Mouse (Mus musculus) lung, embryonic 14.5 days (tissue): ENCODE measurements around the gene Wdr24. TPM values are rescaled to one million over a fixed set of nuclear protein-coding genes. Genes with fewer than 3 reads are reported as not detected.

Experiments used
- ATAC-seq: fragments of 200-750 bp; cut with Nextera tagmentation; 2 replicates; pipeline ENCODE4 v1.8.0; 2017; ENCODE audit warnings: mild to moderate bottlenecking, moderate TSS enrichment, moderate library complexity; ENCODE audit not compliant: insufficient read depth
- DNase-seq: peaks from one replicate; pipeline ENCODE4 v3.0.0-alpha.2; 2015
- H3K27ac ChIP-seq: fragments of 300-500 bp; sonication (generic); 2 replicates; pipeline ENCODE4 v1.5.1; 2014; ENCODE audit warnings: low read depth, mild to moderate bottlenecking, moderate library complexity
- H3K27me3 ChIP-seq: fragments of 300-500 bp; sonication (generic); 2 replicates; pipeline ENCODE4 v1.6.1; 2014; ENCODE audit warnings: low read length, control low read depth; ENCODE audit not compliant: insufficient read depth
- H3K36me3 ChIP-seq: fragments of 300-500 bp; sonication (generic); 2 replicates; pipeline ENCODE4 v1.6.1; 2014; ENCODE audit warnings: control low read depth; ENCODE audit not compliant: insufficient read depth
- H3K4me1 ChIP-seq: fragments of 300-500 bp; sonication (generic); 2 replicates; pipeline ENCODE4 v1.6.1; 2014; ENCODE audit warnings: antibody characterized with exemption, control low read depth; ENCODE audit not compliant: insufficient read depth
- H3K4me2 ChIP-seq: fragments of 300-500 bp; sonication (generic); 2 replicates; pipeline ENCODE4 v1.6.1; 2014; ENCODE audit warnings: mild to moderate bottlenecking
- H3K4me3 ChIP-seq: fragments of 300-500 bp; sonication (generic); 2 replicates; pipeline ENCODE4 v1.5.1; 2014; ENCODE audit warnings: low read depth, low read length
- H3K9ac ChIP-seq: fragments of 300-500 bp; sonication (generic); 2 replicates; pipeline ENCODE4 v1.6.1; 2014
- H3K9me3 ChIP-seq: fragments of 300-500 bp; sonication (generic); 2 replicates; pipeline ENCODE4 v1.6.1; 2016; ENCODE audit warnings: low read depth, low read length, control low read depth
- CTCF ChIP-seq: IDR thresholded peaks from 2 replicates; pipeline ENCODE4 v1.5.1; 2016; ENCODE audit warnings: antibody characterized with exemption, low read depth
- whole genome bisulfite sequencing: fragments of 180-500 bp; shearing (Covaris S2); extraction: QIAGEN DNeasy Blood & Tissue Kit; methylation state at CpG from one replicate; pipeline ENCODE4 v1.1.7; 2014; 5-methylcytosine and 5-hydroxymethylcytosine counted together
- polyA plus RNA-seq: library from polyadenylated mRNA; unstranded; fragments of >200 nt; fragmentation: Nextera tagmentation; extraction: Ambion mirVana; gene quantifications from 2 replicates; pipeline ENCODE4 v1.2.1, GENCODE M21; 2014

Wdr24 gene
- polyA plus RNA-seq, 1 experiment from 2014 or later = 26.0 TPM

DNA sequence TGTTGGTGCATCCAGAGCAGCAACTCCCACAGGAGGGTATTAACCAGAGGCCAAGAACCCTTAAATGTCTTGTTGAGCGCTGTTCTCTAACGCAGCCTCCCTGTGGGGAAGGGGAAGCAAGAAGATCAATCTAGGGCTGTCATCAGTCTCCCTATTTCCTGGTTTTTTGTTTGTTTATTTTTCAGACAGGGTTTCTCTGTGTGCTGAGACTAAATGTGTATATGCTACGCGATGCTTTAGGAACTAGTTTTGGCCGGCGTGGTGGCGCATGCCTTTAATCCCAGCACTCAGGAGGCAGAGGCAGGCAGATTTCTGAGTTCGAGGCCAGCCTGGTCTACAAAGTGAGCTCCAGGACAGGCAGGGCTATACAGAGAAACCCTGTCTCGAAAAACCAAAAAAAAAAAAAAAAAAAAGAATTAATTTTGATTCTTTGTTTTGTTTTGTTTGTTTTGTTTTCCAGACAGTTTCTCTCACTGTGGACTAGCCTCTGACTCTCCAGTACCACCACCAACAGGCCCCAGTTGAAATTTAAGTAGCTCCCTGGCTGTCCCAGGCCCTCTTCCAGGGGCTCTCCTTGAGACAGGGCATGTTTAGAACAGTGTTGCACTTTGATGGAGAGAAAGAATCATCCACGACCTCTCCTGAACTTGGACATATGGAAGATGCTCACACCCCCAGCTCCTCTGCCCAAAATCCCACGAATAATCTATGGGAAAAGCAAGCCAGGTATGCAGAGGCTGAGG, 50.1 kb downstream of the Wdr24 start:
- Histone ChIP-seq H3K4me2 (peak overlapping the region; percentile 94), H3K36me3 (peaks cover 11% of the 10 kb centered on the region; the same call in 1 of the 2 replicates), H3K4me3 (peak overlapping the region; percentile 76; the same call in 1 of the 2 replicates), H3K9ac (peak overlapping the region; percentile 58), H3K27me3 (no peaks in the 10 kb centered on the region), H3K9me3 (no peaks in the 10 kb centered on the region), H3K4me1 (peaks cover 15% of the 10 kb centered on the region; the same call in 1 of the 2 replicates), H3K27ac (no peak overlapping the region)
- ATAC-seq = no peak
- TF ChIP-seq CTCF = no peak
- no peak for DNase-seq
- WGBS = 58% methylated on average over 11 of the region's 11 CpGs

DNA sequence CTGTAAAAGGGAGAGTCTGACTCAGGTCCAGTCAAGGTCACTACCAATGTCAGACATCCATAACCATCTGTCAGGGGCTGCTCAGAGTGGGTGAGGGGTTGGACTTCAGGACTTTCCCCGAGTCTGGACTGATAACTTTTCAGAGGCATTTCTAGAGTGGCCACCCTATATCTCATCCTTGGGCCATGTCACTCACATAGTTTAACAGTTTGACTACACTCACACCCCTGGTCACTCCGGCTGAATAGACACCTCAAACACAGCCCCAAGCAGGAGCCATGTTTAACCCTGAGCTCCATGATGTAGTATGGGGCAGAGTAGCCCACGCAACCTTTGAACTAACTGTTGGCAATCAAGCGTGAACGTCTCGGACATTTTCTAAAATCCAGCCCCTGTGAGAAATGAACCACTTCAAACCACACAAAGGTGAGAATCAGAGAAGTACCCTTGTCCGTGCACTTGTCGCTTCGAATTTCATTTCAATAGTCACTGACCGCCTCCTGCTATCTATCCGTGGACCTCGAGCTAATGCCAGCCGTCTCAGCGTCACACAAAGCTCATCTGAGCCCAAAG, 50.8 kb downstream of the Wdr24 start:
- no peak for ATAC-seq
- no peak for DNase-seq
- Histone ChIP-seq H3K4me1 (peaks cover 12% of the 10 kb centered on the region; the same call in 1 of the 2 replicates), H3K4me3 (peak overlapping the region; percentile 76), H3K27me3 (no peaks in the 10 kb centered on the region), H3K9me3 (no peaks in the 10 kb centered on the region), H3K36me3 (peaks cover 17% of the 10 kb centered on the region), H3K9ac (peak overlapping the region; percentile 58), H3K27ac (peak overlapping the region; percentile 91), H3K4me2 (peak overlapping the region; percentile 94)
- no peak for TF ChIP-seq CTCF
- WGBS = 6% methylated on average over 14 of the region's 14 CpGs

DNA sequence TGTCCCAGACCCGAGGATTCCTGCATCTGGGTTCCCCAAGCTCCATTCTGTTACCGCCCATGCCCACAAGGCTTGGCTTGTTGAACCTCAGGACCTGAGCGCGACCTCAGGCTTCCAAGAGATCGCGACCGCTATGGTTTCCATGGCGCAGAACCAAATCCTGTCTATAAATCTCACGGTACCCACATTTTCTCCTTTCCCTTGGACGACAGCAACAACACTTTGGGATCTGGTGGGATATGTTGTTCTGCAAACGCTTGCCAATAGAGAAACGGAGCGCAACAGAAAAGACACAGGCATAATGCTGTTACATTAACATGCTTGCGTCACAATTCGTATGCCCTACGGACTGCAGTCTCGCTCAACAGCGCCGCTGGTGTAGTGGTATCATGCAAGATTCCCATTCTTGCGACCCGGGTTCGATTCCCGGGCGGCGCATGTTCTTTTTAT, 51.3 kb downstream of the Wdr24 start, which contains the start of gene Mettl26:
Gene Mettl26 (plus strand): TSS at position 354 of the 450 bp plus-strand sequence.
- H3K4me2 ChIP-seq = peak within 1 kb of the TSS; percentile 94
- peak within 1 kb of the TSS; percentile 65 for H3K9ac ChIP-seq
- ATAC-seq (peak; percentile 77), DNase-seq (peak; percentile 99)
- H3K27ac ChIP-seq = peak within 1 kb of the TSS; percentile 91
- peaks cover 12% of the 10 kb centered on the region; the same call in 1 of the 2 replicates for H3K4me1 ChIP-seq
- TF ChIP-seq CTCF = peak; percentile 35
- peak within 1 kb of the TSS; percentile 76 for H3K4me3 ChIP-seq
- under 1% methylated on average over 25 of the region's 25 CpGs for WGBS
- no peaks in the 10 kb centered on the region for H3K9me3 ChIP-seq
- H3K36me3 ChIP-seq = peaks cover 22% of the 10 kb centered on the region
- H3K27me3 ChIP-seq = no peaks in the 10 kb centered on the region

DNA sequence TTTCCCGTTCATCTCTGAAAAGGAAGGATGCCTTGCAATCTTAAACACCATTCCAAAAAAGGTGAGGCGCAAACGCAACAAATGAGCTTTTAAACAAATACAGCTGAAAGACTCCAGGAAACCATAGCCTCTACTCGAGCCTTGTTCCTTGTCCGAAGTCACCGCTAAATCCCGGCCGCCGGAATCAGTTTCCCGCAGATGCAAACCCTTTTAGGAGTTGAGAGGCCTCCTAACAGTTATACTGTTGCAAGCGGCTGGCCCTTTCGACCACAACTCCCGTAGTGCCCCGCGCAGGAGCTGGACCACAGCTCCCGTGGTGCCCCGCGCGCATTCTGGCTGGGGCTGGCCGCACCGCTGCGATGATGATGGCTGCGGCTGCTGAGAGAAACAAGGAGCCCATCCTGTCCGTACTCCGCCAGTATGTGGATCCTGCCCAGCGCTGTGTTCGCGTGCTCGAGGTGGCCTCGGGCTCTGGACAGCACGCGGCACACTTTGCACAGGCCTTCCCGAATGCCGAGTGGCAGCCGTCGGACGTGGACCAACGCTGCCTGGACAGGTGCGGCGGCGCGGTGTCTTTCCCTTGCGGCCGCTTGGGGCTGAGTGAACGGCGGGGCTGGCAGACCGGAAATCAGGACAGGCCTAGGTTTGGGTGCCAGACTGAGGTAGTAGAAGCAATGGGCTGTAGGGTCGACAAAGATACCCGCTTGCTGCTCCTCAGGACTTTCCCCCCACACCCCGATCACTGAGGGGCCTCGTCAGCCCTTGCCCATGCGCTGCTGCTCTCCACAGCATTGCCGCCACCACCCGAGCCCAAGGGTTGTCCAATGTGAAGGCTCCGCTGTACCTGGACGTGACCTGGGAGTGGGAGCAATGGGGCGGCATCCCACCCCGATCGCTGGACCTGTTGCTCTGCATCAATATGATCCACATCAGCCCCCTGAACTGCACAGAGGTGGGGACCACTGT, 52.0 kb downstream of the Wdr24 start:
- peak overlapping the region; percentile 65 for H3K9ac ChIP-seq
- H3K36me3 ChIP-seq = peaks cover 22% of the 10 kb centered on the region
- H3K27ac ChIP-seq = peak overlapping the region; percentile 91
- no peaks in the 10 kb centered on the region for H3K9me3 ChIP-seq
- peak; percentile 94 for ATAC-seq
- TF ChIP-seq CTCF = peak; percentile 37; the same call in 1 of the 2 replicates
- peak; percentile 94 for DNase-seq
- H3K4me1 ChIP-seq = peaks cover 12% of the 10 kb centered on the region; the same call in 1 of the 2 replicates
- peak overlapping the region; percentile 94 for H3K4me2 ChIP-seq
- H3K27me3 ChIP-seq = no peaks in the 10 kb centered on the region
- 1% methylated on average over 59 of the region's 59 CpGs for WGBS
- peak overlapping the region; percentile 76 for H3K4me3 ChIP-seq

DNA sequence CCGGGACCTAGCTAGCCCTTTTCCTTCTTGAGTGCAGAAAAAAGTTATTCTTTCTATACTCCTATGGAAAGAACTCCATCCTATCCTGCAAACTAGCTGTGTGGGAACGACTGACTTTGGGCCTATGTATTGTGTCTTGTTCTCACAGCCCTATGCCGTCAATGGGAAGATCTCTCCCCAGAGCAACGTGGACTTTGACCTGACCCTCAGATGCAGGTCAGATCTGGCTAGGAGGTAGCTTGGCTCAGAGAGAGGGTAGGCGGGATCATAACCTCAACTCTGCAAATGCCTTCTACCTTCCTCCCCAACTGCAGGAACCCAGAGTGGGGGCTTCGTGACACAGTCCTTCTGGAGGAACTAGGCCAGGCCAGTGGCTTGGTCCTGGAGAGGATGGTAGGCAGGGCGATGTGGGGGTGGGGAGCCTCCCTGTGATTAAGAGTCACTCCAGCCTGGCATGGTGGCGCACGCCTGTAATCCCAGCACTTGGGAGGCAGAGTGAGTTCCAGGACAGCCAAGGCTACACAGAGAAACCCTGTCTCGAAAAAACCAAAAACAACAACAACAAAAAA, 53.0 kb downstream of the Wdr24 start:
- Histone ChIP-seq H3K4me1 (peaks cover 12% of the 10 kb centered on the region; the same call in 1 of the 2 replicates), H3K36me3 (peaks cover 27% of the 10 kb centered on the region), H3K27ac (no peak overlapping the region), H3K4me2 (peak overlapping the region; percentile 94), H3K9me3 (no peaks in the 10 kb centered on the region), H3K27me3 (no peaks in the 10 kb centered on the region), H3K4me3 (peak overlapping the region; percentile 76), H3K9ac (peak overlapping the region; percentile 65)
- DNase-seq (no peak), ATAC-seq (no peak)
- 61% methylated on average over 10 of the region's 10 CpGs for WGBS
- TF ChIP-seq CTCF = no peak

DNA sequence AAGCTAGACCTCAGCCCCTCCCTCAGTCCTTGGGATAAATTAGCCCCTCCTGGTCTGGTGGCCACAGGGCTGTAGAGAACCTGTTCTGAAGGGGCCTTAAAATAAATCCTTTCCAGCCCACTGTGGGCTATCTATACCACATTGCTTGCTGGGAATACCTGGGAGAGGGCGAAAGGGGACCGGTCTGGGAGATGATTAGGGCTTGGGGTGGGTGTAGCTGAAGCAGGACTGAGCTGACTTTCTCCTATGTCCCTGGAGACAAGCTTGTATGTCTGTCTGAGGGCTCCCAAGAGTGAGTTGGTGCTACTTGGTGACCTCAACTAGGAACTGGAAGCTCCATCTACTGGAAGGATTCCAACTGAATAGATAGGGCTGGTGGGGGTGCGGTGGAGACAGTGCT, 53.6 kb downstream of the Wdr24 start:
- H3K27ac ChIP-seq = no peak overlapping the region
- no peak for DNase-seq
- no peaks in the 10 kb centered on the region for H3K9me3 ChIP-seq
- peaks cover 33% of the 10 kb centered on the region for H3K36me3 ChIP-seq
- H3K4me2 ChIP-seq = peak overlapping the region; percentile 18; the same call in 1 of the 2 replicates
- no peak overlapping the region for H3K9ac ChIP-seq
- 80% methylated on average over 3 of the region's 3 CpGs for WGBS
- H3K4me3 ChIP-seq = no peak overlapping the region
- no peak for TF ChIP-seq CTCF
- no peaks in the 10 kb centered on the region for H3K27me3 ChIP-seq
- no peak for ATAC-seq
- peaks cover 12% of the 10 kb centered on the region; the same call in 1 of the 2 replicates for H3K4me1 ChIP-seq
